37 mouse cellular contexts compared by ENCODE assay signal in genomic region chr15:9276838-9277295, GRCm38 (mm10). TPM values are rescaled to one million over a fixed set of nuclear protein-coding genes. Genes with fewer than 3 reads are reported as not detected.
"Had no signal": no experiment of that assay in that cellular context is flagged by ENCODE, and none has a peak within 500 bp of the region (broad histone marks: within the 10 kb centered on the region; RNA-seq: fewer than 3 reads in every experiment).

Gene Ugt3a1, plus strand, starts transcription at chr15:9276888.

- H3K36me3 ChIP-seq: embryonic facial prominence, embryonic 10.5 days; embryonic facial prominence, embryonic 12.5 days; embryonic facial prominence, embryonic 13.5 days; embryonic facial prominence, embryonic 15.5 days; forebrain, embryonic 10.5 days; forebrain, embryonic 12.5 days; forebrain, embryonic 15.5 days had no signal

- DNase-seq: cerebellum, adult 2 months; cerebellum, adult 8-10 months; cerebellum, adult 9-10 months; cerebellum, adult 9-11 months; cerebellum, postnatal 10 days; cerebellum, postnatal 14 days; cerebellum, postnatal 25 days; cerebellum, postnatal 36 days; embryo, embryonic 11 days; forebrain, postnatal 0 days; gastrocnemius, adult 2 months; gastrocnemius, postnatal 10 days; gastrocnemius, postnatal 14 days; gastrocnemius, postnatal 25 days; gastrocnemius, postnatal 36 days; heart, adult 18-20 months had no signal

- H3K4me1 ChIP-seq: embryonic facial prominence, embryonic 10.5 days; embryonic facial prominence, embryonic 12.5 days; embryonic facial prominence, embryonic 13.5 days; embryonic facial prominence, embryonic 15.5 days; forebrain, embryonic 10.5 days; forebrain, embryonic 12.5 days; forebrain, embryonic 13.5 days; forebrain, embryonic 15.5 days had no signal

- H3K9me3 ChIP-seq: embryonic facial prominence, embryonic 10.5 days; embryonic facial prominence, embryonic 12.5 days; embryonic facial prominence, embryonic 13.5 days; embryonic facial prominence, embryonic 15.5 days; forebrain, embryonic 10.5 days; forebrain, embryonic 12.5 days; forebrain, embryonic 13.5 days; forebrain, embryonic 15.5 days had no signal

- H3K27ac ChIP-seq: embryonic facial prominence, embryonic 10.5 days; embryonic facial prominence, embryonic 12.5 days; embryonic facial prominence, embryonic 13.5 days; embryonic facial prominence, embryonic 15.5 days; forebrain, embryonic 10.5 days; forebrain, embryonic 12.5 days; forebrain, embryonic 13.5 days; forebrain, embryonic 15.5 days; gastrocnemius, adult 2 months had no signal

- H3K4me3 ChIP-seq: embryonic facial prominence, embryonic 10.5 days; embryonic facial prominence, embryonic 12.5 days; embryonic facial prominence, embryonic 13.5 days; embryonic facial prominence, embryonic 15.5 days; erythroblast, embryonic 14.5 days; forebrain, embryonic 10.5 days; forebrain, embryonic 12.5 days; forebrain, embryonic 13.5 days; forebrain, embryonic 15.5 days; gastrocnemius, adult 2 months had no signal

- ATAC-seq: forebrain, embryonic 13.5 days; forebrain, embryonic 14.5 days; forebrain, embryonic 15.5 days; forebrain, embryonic 16.5 days; forebrain, postnatal 0 days had no signal

- H3K27me3 ChIP-seq: embryonic facial prominence, embryonic 12.5 days; embryonic facial prominence, embryonic 13.5 days; embryonic facial prominence, embryonic 15.5 days; forebrain, embryonic 12.5 days; forebrain, embryonic 13.5 days; forebrain, embryonic 15.5 days had no signal

- H3K9ac ChIP-seq: embryonic facial prominence, embryonic 12.5 days; embryonic facial prominence, embryonic 13.5 days; embryonic facial prominence, embryonic 15.5 days; forebrain, embryonic 12.5 days; forebrain, embryonic 13.5 days; forebrain, embryonic 15.5 days; forebrain, postnatal 0 days had no signal

- H3K4me2 ChIP-seq: embryonic facial prominence, embryonic 12.5 days; embryonic facial prominence, embryonic 13.5 days; embryonic facial prominence, embryonic 15.5 days; forebrain, embryonic 12.5 days; forebrain, embryonic 13.5 days; forebrain, embryonic 15.5 days had no signal

RNA-seq across cellular contexts. Expression of gene Ugt3a1, which starts in this region (rescaled TPM):
- total RNA-seq: common myeloid progenitor, adult 5-6 weeks; forebrain, postnatal 0 days; gastrocnemius, adult 18-20 months; gastrocnemius, adult 2 months; gastrocnemius, adult 8-10 months; gastrocnemius, postnatal 10 days; gastrocnemius, postnatal 14 days; gastrocnemius, postnatal 25 days; gastrocnemius, postnatal 36 days; gastrocnemius, postnatal 4 days; granulocyte monocyte progenitor cell, adult 5-6 weeks; heart, adult 18-20 months had no signal
- polyA plus RNA-seq: cerebellum, adult 2 months; cortical plate, adult 2 months; embryonic facial prominence, embryonic 10.5 days; embryonic facial prominence, embryonic 11.5 days; embryonic facial prominence, embryonic 12.5 days; embryonic facial prominence, embryonic 13.5 days; embryonic facial prominence, embryonic 14.5 days; erythroblast, embryonic 14.5 days; forebrain, embryonic 10.5 days; forebrain, embryonic 11.5 days; forebrain, embryonic 12.5 days; forebrain, embryonic 13.5 days; forebrain, embryonic 14.5 days; forebrain, embryonic 15.5 days; forebrain, embryonic 16.5 days; forebrain, postnatal 0 days; frontal cortex, adult 2 months had no signal
